Mouse (Mus musculus) retina, embryonic 14.5 days (tissue): Measurements from ENCODE around the gene Pkd1l2.

Experiments used
- DNase-seq: peaks from one replicate; pipeline ENCODE4 v3.0.0-alpha.2; 2015; ENCODE audit warnings: low spot score

Pkd1l2 gene

DNA sequence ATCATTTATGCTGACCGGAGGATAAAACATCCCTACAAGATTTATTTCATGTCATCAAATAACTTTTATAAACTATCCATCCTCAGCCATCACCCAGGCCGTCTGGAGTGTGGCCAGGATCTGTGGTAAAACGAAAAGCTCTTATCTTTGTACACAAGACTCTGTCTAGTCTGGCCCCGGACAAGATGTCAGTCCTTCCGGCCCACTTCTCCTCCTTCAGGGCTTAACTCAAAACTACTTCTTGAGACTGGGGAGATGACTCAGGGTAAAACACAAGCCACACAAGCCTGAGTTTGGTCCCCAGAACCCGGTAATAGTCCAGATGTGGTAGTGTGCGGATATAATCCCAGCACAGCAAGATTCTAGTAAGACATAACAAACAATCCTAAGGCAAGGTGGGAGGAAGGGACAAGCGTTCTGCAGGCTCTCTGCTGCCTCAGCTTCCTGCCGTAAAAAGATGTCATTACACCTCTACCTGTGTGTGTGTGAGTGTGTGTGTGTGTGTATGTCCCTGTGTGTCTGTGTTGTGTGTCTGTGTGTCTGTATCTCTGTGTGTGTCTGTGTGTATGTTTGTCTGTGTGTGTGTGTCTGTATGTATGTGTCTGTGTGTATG lies 804 bp upstream of the Pkd1l2 start:
- no peak for DNase-seq

DNA sequence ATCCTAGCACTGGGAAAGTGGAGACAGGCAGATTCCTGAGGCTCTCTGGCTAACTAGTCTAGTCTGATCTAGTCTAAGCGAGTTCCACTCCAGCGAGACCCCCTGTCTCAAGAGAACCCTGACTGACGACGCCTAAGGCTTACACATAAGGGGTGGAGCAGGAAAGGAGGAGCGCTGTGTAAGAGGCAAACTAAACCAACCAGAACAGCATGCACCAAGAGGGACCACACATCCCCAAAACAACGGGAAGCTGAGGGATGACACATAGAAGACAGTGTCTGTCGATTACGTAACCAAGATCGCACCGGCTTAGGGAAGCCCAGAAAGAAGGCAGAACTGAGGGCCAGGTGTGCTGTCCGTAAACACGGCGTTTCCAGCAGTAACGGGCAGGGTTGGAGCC lies 2.6 kb downstream of the Pkd1l2 start:
- no peak for DNase-seq

DNA sequence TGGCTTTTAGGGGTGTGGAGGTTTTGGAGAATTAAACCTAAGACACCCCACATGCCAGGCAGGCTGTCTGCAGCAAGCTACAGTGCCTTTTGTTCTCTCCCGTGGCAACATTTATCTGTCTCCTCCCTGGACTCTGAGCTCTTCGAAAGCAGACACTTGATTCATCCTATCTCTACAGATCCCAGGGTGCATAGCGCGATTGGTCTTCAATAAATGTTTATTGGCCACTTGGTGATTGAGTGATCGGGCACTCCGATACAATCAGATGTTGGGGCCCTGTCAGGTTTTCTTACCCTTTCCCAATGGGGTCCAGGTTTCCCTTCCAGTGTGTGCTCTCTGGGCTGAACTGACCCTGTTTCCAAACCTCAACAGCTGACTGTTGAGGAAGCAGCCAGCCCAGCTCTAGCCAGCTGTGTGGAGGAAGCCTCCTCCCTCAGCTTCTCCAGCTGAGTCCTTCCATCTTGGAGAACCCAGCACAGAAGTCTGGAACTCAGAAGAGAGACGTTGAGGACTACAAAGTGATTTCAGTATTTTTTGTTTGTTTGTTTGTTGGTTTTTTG lies 3.8 kb downstream of the Pkd1l2 start:
- no peak for DNase-seq

DNA sequence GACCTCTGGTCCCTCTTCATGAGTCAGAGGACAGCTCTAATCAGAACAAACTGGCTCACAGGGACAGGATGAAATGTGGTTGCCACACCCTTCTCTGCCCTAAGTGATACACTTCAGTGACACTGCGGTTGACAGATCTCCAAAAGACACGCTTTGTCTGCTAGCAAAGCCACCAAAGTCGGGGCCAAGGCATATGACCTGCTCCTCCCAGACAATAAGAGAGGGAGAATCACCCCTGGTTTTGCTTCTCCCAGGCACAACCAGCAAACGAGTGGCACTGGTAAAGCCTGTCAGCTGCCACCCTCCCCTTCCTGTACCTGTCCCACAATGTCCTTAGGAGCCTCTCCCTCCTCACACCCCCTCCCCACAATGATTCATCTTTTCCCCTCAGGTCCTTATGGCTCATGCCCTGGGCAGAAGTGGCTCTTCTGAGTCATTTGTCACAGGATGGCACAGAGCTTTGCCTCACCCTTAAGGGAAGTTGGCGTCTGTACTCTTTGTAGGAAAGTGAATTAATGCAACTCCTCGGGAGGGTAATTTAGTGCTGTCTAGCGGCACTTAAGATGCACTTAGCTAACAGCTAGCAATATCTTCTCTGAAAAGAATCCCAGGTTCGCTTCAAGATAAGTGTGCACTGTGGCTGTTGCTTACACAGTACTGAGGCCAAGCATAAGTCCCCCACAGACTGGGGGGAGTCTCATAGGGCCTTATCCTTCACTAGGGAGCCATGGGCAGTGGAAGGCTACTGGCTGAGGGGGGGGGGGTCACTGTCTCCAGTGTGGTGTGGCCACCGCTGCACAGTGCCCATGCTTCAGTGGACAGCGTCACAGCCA lies 7.7 kb downstream of the Pkd1l2 start:
- no peak for DNase-seq

DNA sequence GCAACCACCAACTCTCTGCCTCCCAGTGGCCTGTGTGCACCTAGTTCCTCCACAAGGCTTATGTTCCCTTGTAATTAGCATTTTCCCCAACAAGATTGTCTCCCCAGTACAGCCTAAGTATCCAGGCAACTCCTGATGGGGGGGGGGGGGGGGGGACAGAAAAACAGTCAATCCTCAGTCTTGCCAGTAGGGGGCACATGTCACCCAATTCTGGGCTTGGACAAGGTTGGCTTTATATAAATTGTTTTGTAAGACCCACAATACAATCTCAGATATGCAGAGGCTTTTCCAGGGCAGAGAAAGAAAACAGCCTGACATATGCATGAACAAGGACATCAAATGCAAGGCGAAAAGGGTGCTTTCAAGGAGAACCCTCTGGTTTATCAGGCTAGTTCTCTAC lies 12.5 kb downstream of the Pkd1l2 start:
- DNase-seq, result peak; percentile 11

DNA sequence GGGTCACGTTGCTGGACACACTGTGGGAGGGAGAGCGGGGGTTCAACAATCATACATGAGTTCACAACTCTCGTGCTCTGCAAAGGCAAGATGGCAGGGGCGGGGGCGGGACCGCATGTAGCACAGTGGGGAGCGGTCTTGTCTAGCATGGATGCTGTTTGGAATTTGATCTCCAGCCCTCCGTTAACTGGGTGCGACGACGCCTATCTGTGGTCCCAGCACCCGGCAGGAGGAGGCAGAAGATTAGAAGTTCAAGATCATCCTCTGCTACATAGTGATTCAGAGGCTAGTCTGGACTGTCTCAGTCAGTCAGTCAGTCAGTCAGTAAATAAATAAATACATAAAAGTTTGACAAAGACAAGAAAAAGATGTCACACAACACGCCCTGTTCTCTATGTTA lies 14.0 kb downstream of the Pkd1l2 start:
- no peak for DNase-seq

DNA sequence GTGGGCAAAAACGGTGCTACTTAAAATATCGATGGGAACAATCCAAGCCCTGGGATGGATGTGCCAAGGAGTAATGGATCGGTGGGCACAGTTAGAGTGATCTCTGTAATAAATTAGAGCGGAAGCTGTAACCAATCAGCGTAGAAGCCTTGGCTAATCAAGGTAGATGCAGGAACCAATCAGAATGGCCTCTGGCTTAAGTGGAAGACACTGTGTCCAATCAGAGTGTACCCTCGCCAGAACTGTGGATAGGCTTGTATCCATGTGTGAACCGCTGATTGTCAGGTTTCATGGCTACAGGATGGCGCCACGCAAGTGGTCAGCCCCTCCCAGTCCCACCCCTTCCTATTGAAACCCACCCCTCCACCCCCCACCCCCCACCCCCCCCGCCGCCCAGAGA lies 14.9 kb downstream of the Pkd1l2 start:
- DNase-seq, result no peak

DNA sequence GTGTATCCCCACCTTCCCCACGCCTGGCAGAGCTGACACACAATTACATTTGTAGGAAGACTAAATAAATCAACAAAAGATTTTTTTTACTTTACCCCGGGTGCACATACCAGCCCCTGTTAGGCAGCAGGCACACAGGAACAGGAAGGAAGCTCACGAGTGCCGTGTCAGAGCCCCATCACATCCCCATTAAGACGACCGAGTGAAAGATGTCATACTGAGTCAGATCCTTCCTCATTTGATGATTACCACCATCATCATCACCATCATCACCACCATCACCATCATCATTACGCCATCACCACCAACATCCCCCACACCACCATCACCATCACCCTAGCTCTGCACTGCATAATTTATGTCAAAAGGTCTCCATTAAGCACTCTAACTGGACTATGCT lies 15.3 kb downstream of the Pkd1l2 start:
- no peak for DNase-seq

DNA sequence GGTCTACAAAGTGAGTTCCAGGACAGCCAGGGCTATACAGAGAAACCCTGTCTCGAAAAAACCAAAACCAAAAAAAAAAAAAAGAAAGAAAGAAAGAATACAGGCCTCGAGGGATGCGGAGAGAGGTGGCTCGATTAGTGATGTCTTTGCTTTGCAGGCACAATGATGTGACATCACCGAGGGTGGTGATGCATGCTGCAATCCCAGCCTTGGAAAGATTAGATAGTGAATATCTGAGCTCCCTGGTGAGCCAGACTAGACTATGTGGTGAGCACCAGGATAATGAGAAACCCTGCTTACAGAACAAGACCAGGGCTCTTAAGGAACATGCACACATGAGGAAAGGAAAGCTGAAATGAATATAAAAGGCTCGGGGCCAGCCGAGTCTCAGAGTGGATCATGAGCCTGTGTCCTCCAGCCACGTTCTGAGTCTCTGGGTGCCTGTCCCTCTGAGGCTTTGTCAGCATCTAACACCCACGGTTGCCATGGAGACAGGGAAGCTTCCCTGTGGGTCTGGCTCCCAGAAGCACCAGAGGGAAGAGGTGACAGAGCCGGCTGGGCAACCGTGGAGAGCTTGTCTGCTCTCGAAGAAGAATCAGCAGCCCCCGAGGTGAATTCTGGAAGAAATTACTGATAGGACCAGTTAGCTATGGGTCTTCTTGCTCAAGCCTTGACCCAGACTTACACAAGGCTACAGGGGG lies 20.9 kb downstream of the Pkd1l2 start:
- DNase-seq, result peak; percentile 40

DNA sequence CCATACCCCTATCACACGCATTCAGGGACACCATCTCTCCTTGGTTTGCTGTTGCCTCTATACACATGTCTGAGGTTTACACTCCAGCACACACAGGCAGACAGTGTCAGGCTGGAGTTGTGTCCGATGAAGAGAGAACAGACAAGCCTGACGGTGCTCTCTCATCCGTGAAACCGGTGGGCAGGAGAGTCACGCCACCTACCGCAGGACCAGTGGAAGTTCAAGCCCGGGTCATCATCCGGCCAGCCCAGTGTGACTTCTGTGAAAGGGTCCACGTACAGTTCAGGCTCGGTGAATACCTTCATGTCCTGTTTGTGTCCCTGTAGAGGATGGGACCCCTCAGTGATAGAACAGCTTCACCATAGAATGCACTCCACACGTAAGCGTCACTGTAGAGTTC lies 21.9 kb downstream of the Pkd1l2 start:
- DNase-seq, result no peak

DNA sequence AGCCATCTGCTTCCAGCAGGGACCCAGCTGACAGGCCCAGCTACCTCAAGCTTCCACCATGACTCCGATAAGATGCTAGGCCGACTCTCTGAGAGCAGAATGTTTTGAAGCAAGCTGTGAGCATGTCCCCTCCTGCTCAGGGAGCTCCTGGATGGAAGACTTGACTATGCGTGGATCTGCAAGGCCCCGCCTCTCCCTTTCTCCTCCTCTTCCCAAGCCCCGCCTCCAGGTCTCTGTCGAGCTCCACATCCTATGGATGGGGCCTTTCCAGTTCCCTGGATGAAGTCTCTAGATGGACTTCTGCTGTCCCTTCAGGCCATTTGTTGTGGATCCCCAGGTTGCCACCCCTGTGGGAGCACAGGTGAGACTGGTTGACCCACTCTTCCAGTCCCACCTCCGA lies 23.2 kb downstream of the Pkd1l2 start:
- DNase-seq, result no peak

DNA sequence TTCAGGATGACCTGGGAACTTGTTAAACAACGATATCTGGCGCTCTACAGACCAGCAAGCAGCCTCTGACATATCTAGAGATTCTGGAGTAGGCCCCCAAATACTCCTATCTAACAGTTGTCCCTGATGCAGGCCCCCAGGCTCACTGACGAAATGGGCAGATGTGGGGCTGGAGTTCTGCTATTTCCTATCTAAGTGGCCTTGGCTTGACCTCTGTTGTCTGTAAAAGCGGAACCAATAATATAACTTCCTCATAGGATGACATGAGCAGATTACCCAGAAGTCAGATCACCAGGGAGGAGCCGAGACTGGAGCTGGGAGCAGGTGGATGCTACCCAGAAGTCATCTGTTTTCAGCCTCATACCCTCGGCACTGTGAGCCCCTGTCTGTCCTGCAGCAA lies 27.2 kb downstream of the Pkd1l2 start:
- no peak for DNase-seq

DNA sequence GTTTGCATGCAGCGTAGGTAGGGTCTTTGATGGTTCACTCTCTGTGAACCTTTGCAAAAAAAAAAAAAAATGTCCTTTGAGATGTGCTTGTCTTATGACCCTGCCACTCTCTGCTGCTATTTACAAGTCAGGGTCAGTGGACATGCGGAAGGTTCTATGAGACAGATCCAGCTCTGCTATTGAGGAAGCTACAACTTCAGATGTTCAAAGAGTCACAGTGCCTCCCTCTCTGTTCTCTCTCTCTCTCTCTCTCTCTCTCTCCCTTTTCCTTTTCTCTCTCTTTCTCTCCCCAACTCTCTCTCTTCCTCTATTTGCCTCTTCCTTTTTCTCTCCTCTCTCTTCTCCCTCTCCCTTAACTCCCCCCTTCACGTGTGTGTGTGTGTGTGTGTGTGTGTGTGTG lies 28.1 kb downstream of the Pkd1l2 start:
- no peak for DNase-seq

DNA sequence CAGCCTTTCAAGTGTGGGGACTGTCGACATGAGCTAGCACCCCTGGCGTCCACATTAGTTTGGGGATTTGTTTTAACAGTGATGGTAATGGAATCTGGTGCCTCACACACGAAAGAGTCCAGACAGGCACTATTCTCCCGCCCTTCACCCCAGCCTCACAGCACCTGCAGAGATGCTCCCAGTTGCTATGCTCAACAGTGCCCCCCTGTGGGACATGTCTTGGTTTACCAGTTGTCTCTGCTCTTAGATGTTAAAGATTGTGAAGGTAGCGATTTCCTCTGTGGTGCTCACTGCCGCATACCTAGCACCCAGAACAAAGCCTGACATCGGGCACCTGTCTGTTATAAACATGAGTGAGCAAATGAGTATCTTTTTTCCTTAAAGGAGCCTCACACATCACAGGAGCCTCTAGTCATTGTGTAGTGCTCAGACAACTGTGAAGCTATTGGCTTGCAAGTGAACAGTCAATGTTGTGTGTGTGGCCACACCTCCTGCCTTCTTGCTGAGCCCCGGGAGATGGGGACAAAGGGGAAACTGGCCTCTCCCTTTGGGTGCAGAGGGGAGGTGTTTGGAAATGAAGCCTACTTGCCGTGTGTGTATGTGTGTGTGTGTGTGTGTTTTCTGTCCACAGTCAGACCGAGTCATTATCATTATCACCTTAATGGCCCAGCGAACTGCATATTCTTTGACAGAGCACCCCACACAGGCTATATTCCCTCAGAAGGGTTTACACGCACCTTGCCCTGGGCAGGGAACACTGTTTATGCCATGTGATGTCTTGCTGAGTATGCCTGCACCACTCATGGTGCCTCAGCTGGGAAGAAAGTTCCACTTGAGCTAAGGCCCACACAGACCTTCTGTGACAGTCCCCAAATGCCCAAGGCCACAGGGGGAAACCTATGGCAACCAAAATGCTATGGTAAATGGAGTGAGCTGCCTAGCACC lies 28.8 kb downstream of the Pkd1l2 start:
- DNase-seq, result peak; percentile 17

DNA sequence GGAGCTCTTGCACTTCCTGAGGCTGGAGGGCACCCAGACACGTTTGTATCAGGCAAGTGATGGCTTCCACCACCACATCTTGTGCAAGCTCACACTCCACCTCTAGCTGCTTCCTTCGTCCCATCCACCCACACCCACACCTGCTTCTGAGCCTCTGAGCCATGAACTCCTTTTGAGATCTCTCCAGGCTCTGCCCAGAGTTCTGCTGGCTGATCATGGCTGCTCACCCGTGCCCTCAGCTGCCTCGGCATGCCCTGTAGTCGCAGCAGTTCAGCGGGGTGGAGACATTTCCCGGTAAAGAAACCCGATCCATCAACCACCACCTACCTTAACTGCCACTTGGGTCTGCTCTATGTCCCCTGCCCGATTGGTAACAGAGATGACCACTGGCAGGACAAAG lies 30.9 kb downstream of the Pkd1l2 start:
- no peak for DNase-seq

DNA sequence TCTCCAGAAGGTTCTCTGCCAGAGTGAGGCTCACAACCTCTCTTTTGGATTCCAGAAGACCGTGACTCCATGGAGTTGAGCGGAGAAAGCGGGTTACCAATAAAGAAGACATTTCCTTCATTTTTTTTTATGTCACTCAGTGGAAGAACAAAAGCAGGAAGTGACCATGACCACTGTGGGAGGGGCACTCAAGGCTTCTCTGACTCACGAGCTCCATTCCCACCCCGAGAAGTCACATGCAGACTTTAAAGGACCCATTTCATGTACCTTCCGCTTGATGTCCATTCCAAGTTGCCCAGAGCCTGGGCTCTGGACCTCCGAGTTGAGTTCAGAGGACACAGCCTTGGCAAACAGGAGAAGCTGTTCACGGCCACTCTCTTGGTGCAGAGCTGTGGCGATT lies 31.5 kb downstream of the Pkd1l2 start:
- no peak for DNase-seq

DNA sequence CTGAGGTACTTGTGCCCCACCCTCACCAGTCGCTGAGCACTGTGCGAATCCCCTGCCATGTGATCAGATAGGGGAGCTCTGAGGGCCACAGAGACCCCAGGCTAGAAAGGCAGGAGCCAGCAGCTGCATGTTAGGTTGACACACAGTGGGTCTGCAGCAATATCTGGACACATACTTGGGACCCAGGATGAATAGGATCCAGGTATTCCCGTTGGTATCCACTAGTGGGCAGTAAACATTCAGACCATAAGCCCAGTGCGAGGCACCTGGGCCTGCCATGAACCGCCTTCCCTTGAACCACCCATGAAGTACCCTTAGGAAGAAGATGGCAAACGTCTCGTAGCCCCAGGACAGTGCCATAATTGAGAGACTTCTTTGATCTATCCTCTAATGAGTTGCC lies 32.8 kb downstream of the Pkd1l2 start:
- no peak for DNase-seq

DNA sequence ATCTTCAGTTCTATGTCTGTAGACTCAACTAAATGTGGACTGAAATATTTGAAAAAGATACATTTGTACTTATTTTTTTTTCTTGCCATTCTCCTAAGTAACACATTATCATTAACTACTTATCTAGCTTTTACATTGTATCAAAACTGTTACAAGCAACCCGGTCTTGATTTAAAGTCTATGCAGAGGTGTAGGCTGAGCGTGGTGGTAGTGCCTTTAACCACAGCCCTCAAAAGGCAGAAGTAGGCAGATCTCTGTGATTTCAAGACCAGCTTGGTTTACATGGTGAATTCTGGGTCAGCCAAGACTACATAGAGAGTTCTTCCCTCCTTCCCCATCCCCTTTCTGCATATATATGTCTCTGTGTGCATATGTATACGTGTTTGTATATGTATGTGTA lies 38.7 kb downstream of the Pkd1l2 start:
- no peak for DNase-seq

DNA sequence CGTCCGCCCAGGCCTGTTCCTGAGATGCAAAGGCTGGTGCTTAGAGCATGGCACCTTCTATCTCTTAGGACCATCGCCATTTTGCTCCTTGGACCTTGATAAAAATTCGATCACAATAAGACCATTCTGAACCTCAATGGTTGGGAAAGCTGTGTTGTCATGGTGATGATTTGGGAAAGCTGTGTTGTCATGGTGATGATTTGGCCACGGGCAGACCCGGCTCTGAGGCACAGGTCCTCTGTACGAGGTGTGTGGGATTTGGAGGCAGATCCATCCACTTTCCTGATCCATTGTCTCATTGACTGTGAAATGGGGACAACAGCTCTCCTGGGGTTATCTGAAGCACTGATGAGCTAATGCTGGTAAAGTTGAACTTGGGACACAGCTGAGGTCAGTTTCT lies 42.4 kb downstream of the Pkd1l2 start:
- DNase-seq, result no peak

DNA sequence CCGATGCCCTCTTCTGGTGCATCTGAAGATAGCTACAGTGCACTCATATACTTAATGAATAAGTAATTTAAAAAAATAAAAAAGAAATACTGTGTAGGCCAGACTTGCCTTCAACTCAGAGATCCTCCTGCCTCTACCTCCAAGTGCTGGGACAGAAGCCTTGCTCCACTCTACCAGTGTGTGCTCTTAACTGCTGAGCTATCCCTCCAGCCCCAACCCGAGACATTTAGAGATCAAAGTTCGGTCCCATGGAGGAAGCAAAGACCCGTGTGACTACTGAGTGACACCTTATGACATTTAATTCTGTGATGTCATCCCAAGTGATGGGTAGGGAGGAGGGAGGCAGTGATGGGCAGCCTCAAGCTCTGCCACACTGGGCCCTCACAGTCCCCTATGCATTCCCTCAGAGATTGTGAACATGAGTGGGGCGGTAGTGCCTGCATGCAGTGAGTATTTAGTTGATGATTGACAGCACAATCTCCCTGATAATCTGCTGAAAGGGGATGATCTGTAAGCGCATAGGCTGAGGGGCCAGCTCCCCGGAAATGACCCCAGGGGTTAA lies 44.8 kb downstream of the Pkd1l2 start:
- no peak for DNase-seq

DNA sequence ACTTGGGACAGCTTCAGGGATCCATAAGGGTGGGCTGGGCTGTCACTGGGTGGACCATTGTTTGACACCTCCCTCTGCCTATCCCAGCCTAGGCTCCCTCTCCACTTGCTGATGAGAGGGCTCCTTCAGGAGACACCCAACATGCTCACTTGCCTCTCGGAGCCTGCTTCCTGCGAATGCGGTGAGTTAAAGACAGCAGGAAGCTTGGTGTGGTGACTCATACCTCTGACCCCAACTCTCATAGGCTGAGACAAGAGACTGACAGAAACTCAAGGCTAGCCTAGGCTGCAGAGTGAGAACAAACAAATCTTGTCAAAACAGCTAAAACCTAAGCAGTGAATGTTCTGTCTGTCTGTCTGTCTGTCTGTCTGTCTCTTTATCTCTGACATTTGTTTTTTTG lies 48.9 kb downstream of the Pkd1l2 start:
- no peak for DNase-seq

DNA sequence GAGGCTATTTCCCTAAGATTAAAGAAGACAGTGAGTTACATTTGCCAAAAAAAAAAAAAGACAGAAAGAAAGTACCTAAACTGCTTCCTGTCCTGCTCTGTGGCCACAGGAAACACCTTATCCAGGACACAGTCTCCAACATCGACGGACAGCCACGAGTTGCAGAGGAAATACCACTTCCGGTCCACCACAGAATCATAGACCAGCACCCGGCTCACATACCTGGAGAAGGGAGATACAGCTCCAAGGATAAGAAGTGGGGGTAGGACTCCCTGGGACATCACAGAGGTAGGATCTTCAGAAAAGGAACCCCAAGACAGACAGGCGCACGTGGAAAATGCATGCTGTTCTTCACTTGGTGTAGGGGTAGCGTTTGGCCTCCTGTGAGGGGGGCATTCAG lies 49.6 kb downstream of the Pkd1l2 start:
- no peak for DNase-seq
